25 mouse cellular contexts compared by ENCODE assay signal in genomic region chr4:40827926-40828325, GRCm38 (mm10). TPM values are rescaled to one million over a fixed set of nuclear protein-coding genes. Genes with fewer than 3 reads are reported as not detected.
DNase-seq lines count a peak whose midpoint lies in the region; ATAC-seq and TF ChIP-seq lines count a peak whose summit lies in the region.
"Had no signal": no experiment of that assay in that cellular context is flagged by ENCODE, and none has a peak within 500 bp of the region (broad histone marks: within the 10 kb centered on the region; RNA-seq: fewer than 3 reads in every experiment).

No protein-coding gene starts in this region.

- H3K27me3 ChIP-seq in heart, adult 2 months (ENCODE audit: control insufficient read depth, insufficient read depth, low read length): no peaks in the 10 kb centered on the region
- H3K27me3 ChIP-seq in heart, embryonic 10.5 days (ENCODE audit: insufficient read depth, poor library complexity, severe bottlenecking): no peaks in the 10 kb centered on the region
- H3K27me3 ChIP-seq in heart, postnatal 0 days (ENCODE audit: control insufficient read depth, insufficient read depth, low read length): no peaks in the 10 kb centered on the region
- H3K27me3 ChIP-seq in heart, embryonic 11.5 days (ENCODE audit: control insufficient read depth, insufficient read depth, low read length): no peaks in the 10 kb centered on the region
- no peaks in the 10 kb centered on the region for H3K27me3 ChIP-seq in lung, embryonic 16.5 days (ENCODE audit: control insufficient read depth, insufficient read depth, low read depth, low read length)
- no peaks in the 10 kb centered on the region for H3K27me3 ChIP-seq in liver, postnatal 0 days (ENCODE audit: insufficient read depth, low read length)
- H3K27me3 ChIP-seq: embryonic facial prominence, embryonic 12.5 days; kidney, embryonic 15.5 days; limb, embryonic 12.5 days; midbrain, embryonic 15.5 days; neural tube, embryonic 15.5 days had no signal

- H3K36me3 ChIP-seq in heart, adult 2 months (ENCODE audit: control insufficient read depth, insufficient read depth, low read length): peaks cover 15% of the 10 kb centered on the region
- peaks cover 24% of the 10 kb centered on the region for H3K36me3 ChIP-seq in heart, embryonic 10.5 days
- H3K36me3 ChIP-seq in heart, postnatal 0 days (replicated peaks; ENCODE audit: control insufficient read depth, insufficient read depth, low read length): peaks cover 18% of the 10 kb centered on the region; the same call in 1 of the 2 replicates
- no peaks in the 10 kb centered on the region for H3K36me3 ChIP-seq in heart, embryonic 11.5 days (ENCODE audit: control insufficient read depth, insufficient read depth, low read length)
- 0 out of 2 replicates have a peak, but pooled peaks cover 4% of the 10 kb centered on the region for H3K36me3 ChIP-seq in lung, embryonic 16.5 days (ENCODE audit: control insufficient read depth, insufficient read depth, low read length)
- peaks cover 45% of the 10 kb centered on the region for H3K36me3 ChIP-seq in liver, postnatal 0 days (replicated peaks; ENCODE audit: insufficient read depth, low read length)
- H3K36me3 ChIP-seq: midbrain, embryonic 15.5 days had no signal

- peaks cover 31% of the 10 kb centered on the region for H3K4me1 ChIP-seq in heart, adult 2 months (ENCODE audit: control insufficient read depth, insufficient read depth, low read length)
- peaks cover 36% of the 10 kb centered on the region; the same call in 1 of the 2 replicates for H3K4me1 ChIP-seq in heart, embryonic 10.5 days
- H3K4me1 ChIP-seq in heart, postnatal 0 days (ENCODE audit: control insufficient read depth, insufficient read depth): peaks cover 21% of the 10 kb centered on the region
- peaks cover 4% of the 10 kb centered on the region; the same call in 1 of the 2 replicates for H3K4me1 ChIP-seq in heart, embryonic 11.5 days (ENCODE audit: control insufficient read depth, insufficient read depth, low read length)
- peaks cover 11% of the 10 kb centered on the region; the same call in 1 of the 2 replicates for H3K4me1 ChIP-seq in lung, embryonic 16.5 days (replicated peaks; ENCODE audit: control insufficient read depth, insufficient read depth, low read length)
- H3K4me1 ChIP-seq in liver, postnatal 0 days (ENCODE audit: insufficient read depth): peaks cover 44% of the 10 kb centered on the region
- H3K4me1 ChIP-seq: limb, embryonic 12.5 days; midbrain, embryonic 15.5 days; neural tube, embryonic 15.5 days had no signal

- H3K4me3 ChIP-seq in heart, adult 2 months: no peak overlapping the region
- no peak overlapping the region for H3K4me3 ChIP-seq in heart, embryonic 10.5 days
- no peak overlapping the region for H3K4me3 ChIP-seq in heart, postnatal 0 days (ENCODE audit: low read depth, low read length)
- no peak overlapping the region for H3K4me3 ChIP-seq in heart, embryonic 11.5 days (ENCODE audit: low read depth, low read length)
- no peak overlapping the region for H3K4me3 ChIP-seq in lung, embryonic 16.5 days (ENCODE audit: low read length)
- no peak overlapping the region for H3K4me3 ChIP-seq in liver, postnatal 0 days (ENCODE audit: low read depth, low read length)
- H3K4me3 ChIP-seq: embryonic facial prominence, embryonic 12.5 days; kidney, embryonic 15.5 days; left cerebral cortex, adult 2 months; limb, embryonic 12.5 days; midbrain, embryonic 15.5 days; neural tube, embryonic 15.5 days had no signal

- 0 out of 2 replicates have a peak, but pooled peaks have one; percentile 41 for TF ChIP-seq EP300 in heart, adult 2 months (IDR thresholded peaks at IDR 0.05; ENCODE audit: insufficient read depth, low read depth, low read length)
- TF ChIP-seq EP300 in heart, postnatal 0 days (IDR thresholded peaks at IDR 0.05; ENCODE audit: low read depth): no peak
- no peak for TF ChIP-seq EP300 in liver, postnatal 0 days (IDR thresholded peaks at IDR 0.05; ENCODE audit: low read depth)

- peaks cover 13% of the 10 kb centered on the region for H3K79me2 ChIP-seq in heart, adult 2 months (replicated peaks; ENCODE audit: control insufficient read depth, insufficient read depth, low read length)

- TF ChIP-seq POLR2A in heart, adult 2 months (IDR thresholded peaks at IDR 0.05; ENCODE audit: insufficient read depth, low read depth, low read length): no peak

- intact Hi-C loops in heart, adult 2 months (cut with DNase I): no loop called here

- ATAC-seq in heart, postnatal 0 days (ENCODE audit: insufficient read depth, low read depth): no peak; the same call in 1 of the 2 replicates
- no peak for ATAC-seq in heart, embryonic 11.5 days (replicated peaks; ENCODE audit: insufficient number of reproducible peaks, low FRiP score, low TSS enrichment)
- ATAC-seq in lung, embryonic 16.5 days (ENCODE audit: low read depth): peak; percentile 77
- no peak for ATAC-seq in liver, postnatal 0 days
- ATAC-seq: forebrain, embryonic 14.5 days; hindbrain, embryonic 16.5 days; midbrain, embryonic 15.5 days had no signal

- H3K9me3 ChIP-seq in heart, embryonic 10.5 days: no peaks in the 10 kb centered on the region
- H3K9me3 ChIP-seq in heart, postnatal 0 days (replicated peaks; ENCODE audit: control insufficient read depth, low read length): no peaks in the 10 kb centered on the region
- H3K9me3 ChIP-seq in heart, embryonic 11.5 days (replicated peaks; ENCODE audit: control insufficient read depth, low read length): no peaks in the 10 kb centered on the region
- H3K9me3 ChIP-seq in lung, embryonic 16.5 days (ENCODE audit: control insufficient read depth, low read length): no peaks in the 10 kb centered on the region
- H3K9me3 ChIP-seq in liver, postnatal 0 days (ENCODE audit: low read length): no peaks in the 10 kb centered on the region
- H3K9me3 ChIP-seq: embryonic facial prominence, embryonic 12.5 days; kidney, embryonic 15.5 days; limb, embryonic 12.5 days; midbrain, embryonic 15.5 days; neural tube, embryonic 15.5 days had no signal

- no peak for TF ChIP-seq CTCF in heart, adult 2 months (IDR thresholded peaks at IDR 0.05)
- no peak for TF ChIP-seq CTCF in heart, postnatal 0 days (IDR thresholded peaks at IDR 0.05; ENCODE audit: low read depth)
- no peak for TF ChIP-seq CTCF in liver, postnatal 0 days (IDR thresholded peaks at IDR 0.05; ENCODE audit: low read depth)

- H3K9ac ChIP-seq in heart, adult 2 months (ENCODE audit: low read depth, low read length): no peak overlapping the region
- H3K9ac ChIP-seq in heart, postnatal 0 days (replicated peaks; ENCODE audit: low read depth, low read length): no peak overlapping the region
- H3K9ac ChIP-seq in heart, embryonic 11.5 days (ENCODE audit: low read depth, low read length): no peak overlapping the region
- H3K9ac ChIP-seq in lung, embryonic 16.5 days (ENCODE audit: low read length): no peak overlapping the region
- no peak overlapping the region for H3K9ac ChIP-seq in liver, postnatal 0 days (replicated peaks)
- H3K9ac ChIP-seq: embryonic facial prominence, embryonic 12.5 days; kidney, embryonic 15.5 days; limb, embryonic 12.5 days; liver, embryonic 14.5 days; midbrain, embryonic 15.5 days; neural tube, embryonic 15.5 days had no signal

- DNase-seq in heart, adult 2 months: no peak
- no peak for DNase-seq in heart, embryonic 10.5 days (ENCODE audit: low spot score)
- no peak for DNase-seq in heart, postnatal 0 days (ENCODE audit: low spot score)
- no peak for DNase-seq in lung, postnatal 14 days
- DNase-seq in liver, postnatal 0 days: no peak
- DNase-seq: adrenal gland, postnatal 14 days; cerebellum, adult 11-12 months; cerebellum, adult 9-11 months; embryo, embryonic 11 days; gastrocnemius, postnatal 36 days; kidney, adult 18-20 months; kidney, postnatal 25 days; retina, postnatal 1 day; right cerebral cortex, postnatal 14 days had no signal

- 62% methylated on average over 9 of the region's 9 CpGs for WGBS in heart, adult 2 months
- WGBS in heart, embryonic 10.5 days: 81% methylated on average over 9 of the region's 9 CpGs
- WGBS in heart, postnatal 0 days: 50% methylated on average over 9 of the region's 9 CpGs
- WGBS in heart, embryonic 11.5 days (ENCODE audit: insufficient replicate concordance): 80% methylated on average over 9 of the region's 9 CpGs
- WGBS in lung, embryonic 16.5 days: 62% methylated on average over 9 of the region's 9 CpGs
- WGBS in liver, postnatal 0 days (ENCODE audit: insufficient replicate concordance): 78% methylated on average over 9 of the region's 9 CpGs

- no peak overlapping the region for H3K4me2 ChIP-seq in heart, postnatal 0 days (ENCODE audit: low read depth, low read length)
- no peak overlapping the region for H3K4me2 ChIP-seq in heart, embryonic 11.5 days
- H3K4me2 ChIP-seq in lung, embryonic 16.5 days (ENCODE audit: low read depth, low read length): no peak overlapping the region
- H3K4me2 ChIP-seq in liver, postnatal 0 days (ENCODE audit: low read depth, low read length): no peak overlapping the region
- H3K4me2 ChIP-seq: embryonic facial prominence, embryonic 12.5 days; kidney, embryonic 15.5 days; limb, embryonic 12.5 days; midbrain, embryonic 15.5 days; neural tube, embryonic 15.5 days had no signal

- no peak overlapping the region for H3K27ac ChIP-seq in heart, adult 2 months
- H3K27ac ChIP-seq in heart, embryonic 10.5 days: no peak overlapping the region
- H3K27ac ChIP-seq in heart, postnatal 0 days (ENCODE audit: low read depth): peak overlapping the region; percentile 44; the same call in 1 of the 2 replicates
- no peak overlapping the region for H3K27ac ChIP-seq in heart, embryonic 11.5 days (ENCODE audit: low read depth, low read length)
- H3K27ac ChIP-seq in lung, embryonic 16.5 days (ENCODE audit: low read length): peak overlapping the region; percentile 80
- peak overlapping the region; percentile 80; the same call in 1 of the 2 replicates for H3K27ac ChIP-seq in liver, postnatal 0 days (ENCODE audit: low read depth)
- H3K27ac ChIP-seq: embryonic facial prominence, embryonic 12.5 days; left cerebral cortex, adult 2 months; limb, embryonic 12.5 days; liver, embryonic 14.5 days; midbrain, embryonic 15.5 days; neural tube, embryonic 15.5 days had no signal

RNA-seq across cellular contexts. Expression of gene B4galt1, which starts 25.9 kb away (rescaled TPM):
- total RNA-seq in heart, adult 2 months (2021): 10 to 100 TPM; 68.7 to 69.7 TPM
- 42.6 and 57.4 TPM in 2 replicates for polyA plus RNA-seq in heart, adult 2 months (2012; rRNA removed)
- 38.1 and 47.1 TPM in 2 replicates for polyA plus RNA-seq in heart, embryonic 10.5 days (2016; fragmentation: Nextera tagmentation; extraction: Ambion mirVana)
- 125 and 129 TPM in 2 replicates for total RNA-seq in heart, postnatal 0 days (2014; rRNA removed; ENCODE audit: low replicate concordance)
- polyA plus RNA-seq in heart, postnatal 0 days (2015; fragmentation: Nextera tagmentation; extraction: Ambion mirVana): 49.6 and 50.3 TPM in 2 replicates
- 43.9 and 50.2 TPM in 2 replicates for polyA plus RNA-seq in heart, embryonic 11.5 days (2014; fragmentation: Nextera tagmentation; extraction: Ambion mirVana)
- polyA plus RNA-seq in lung, embryonic 16.5 days (2015; fragmentation: Nextera tagmentation; extraction: Ambion mirVana): 75.4 and 79.0 TPM in 2 replicates
- 26.4 and 30.2 TPM in 2 replicates for polyA plus RNA-seq in liver, postnatal 0 days (2015; fragmentation: Nextera tagmentation; extraction: Ambion mirVana)

Comparison
In these comparisons a context has a peak if more than half of its experiments do, and no peak if none do; other contexts are left out.
1. H3K27ac ChIP-seq: peak in heart, postnatal 0 days (single experiment), lung, embryonic 16.5 days (single experiment) and liver, postnatal 0 days (single experiment); none in heart, adult 2 months (single experiment), heart, embryonic 10.5 days (single experiment) and heart, embryonic 11.5 days (single experiment).